Mouse (Mus musculus) cortical plate, adult 2 months (tissue): ENCODE measurements around the gene Arid3b. TPM values are rescaled to one million over a fixed set of nuclear protein-coding genes. Genes with fewer than 3 reads are reported as not detected.

Experiments
- H3K27ac ChIP-seq: fragments of 200-500 bp; 2 replicates; pipeline ENCODE4 v1.5.1; 2012; ENCODE audit warnings: low read length, control low read depth, inconsistent platforms; ENCODE audit not compliant: insufficient read depth
- H3K4me1 ChIP-seq: fragments of 200-500 bp; 2 replicates; pipeline ENCODE4 v1.6.1; 2011; ENCODE audit warnings: low read length; ENCODE audit not compliant: control insufficient read depth, insufficient read depth
- H3K4me3 ChIP-seq: fragments of 200-500 bp; 2 replicates; pipeline ENCODE4 v1.5.1; 2011; ENCODE audit warnings: mild to moderate bottlenecking, low read length, control low read depth; ENCODE audit not compliant: insufficient read depth
- CTCF ChIP-seq: fragments of 200-500 bp; IDR thresholded peaks from 2 replicates; pipeline ENCODE4 v1.5.1; 2011; ENCODE audit warnings: mild to moderate bottlenecking, control low read depth, low read length; ENCODE audit not compliant: insufficient read depth; ENCODE audit errors: extremely low read depth
- POLR2A ChIP-seq: fragments of 200-500 bp; IDR thresholded peaks from 2 replicates; pipeline ENCODE4 v1.6.1; 2011; ENCODE audit warnings: mild to moderate bottlenecking, low read length, control low read depth; ENCODE audit not compliant: insufficient read depth; ENCODE audit errors: extremely low read depth
- polyA plus RNA-seq: library from polyadenylated mRNA; depleted of rRNA; stranded (reverse); fragments of >200 nt; gene quantifications from 2 replicates; pipeline ENCODE4 v1.2.3, GENCODE M21; 2012

The Arid3b gene
- polyA plus RNA-seq, 1 experiment, result 8.5 TPM

DNA sequence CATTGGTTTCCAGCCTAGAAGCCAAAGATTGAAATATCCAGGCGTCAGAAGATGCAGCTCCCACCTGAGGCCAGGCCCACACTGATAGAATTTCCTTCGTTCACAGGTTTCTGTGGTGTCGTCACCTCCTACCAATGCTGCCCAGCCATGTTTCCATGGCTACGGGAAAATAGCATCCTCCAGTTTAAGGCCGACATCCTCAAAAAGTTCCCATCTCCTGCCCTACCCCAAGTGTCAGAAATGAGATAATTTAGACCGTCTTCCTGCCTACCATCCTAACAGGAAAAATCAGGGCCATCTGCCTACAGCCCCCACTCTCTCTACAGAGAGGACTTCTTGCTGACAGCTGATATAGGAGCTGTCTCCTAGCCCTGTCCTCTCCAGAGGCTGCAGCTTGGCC lies 70.2 kb downstream of the Arid3b start:
- Histone ChIP-seq H3K27ac (peak overlapping the region; percentile 100; the same call in 1 of the 2 replicates), H3K4me3 (peak overlapping the region; percentile 93; the same call in 1 of the 2 replicates), H3K4me1 (peaks cover 8% of the 10 kb centered on the region)
- TF ChIP-seq POLR2A (peak; percentile 40; the same call in 1 of the 2 replicates), CTCF (no peak)

DNA sequence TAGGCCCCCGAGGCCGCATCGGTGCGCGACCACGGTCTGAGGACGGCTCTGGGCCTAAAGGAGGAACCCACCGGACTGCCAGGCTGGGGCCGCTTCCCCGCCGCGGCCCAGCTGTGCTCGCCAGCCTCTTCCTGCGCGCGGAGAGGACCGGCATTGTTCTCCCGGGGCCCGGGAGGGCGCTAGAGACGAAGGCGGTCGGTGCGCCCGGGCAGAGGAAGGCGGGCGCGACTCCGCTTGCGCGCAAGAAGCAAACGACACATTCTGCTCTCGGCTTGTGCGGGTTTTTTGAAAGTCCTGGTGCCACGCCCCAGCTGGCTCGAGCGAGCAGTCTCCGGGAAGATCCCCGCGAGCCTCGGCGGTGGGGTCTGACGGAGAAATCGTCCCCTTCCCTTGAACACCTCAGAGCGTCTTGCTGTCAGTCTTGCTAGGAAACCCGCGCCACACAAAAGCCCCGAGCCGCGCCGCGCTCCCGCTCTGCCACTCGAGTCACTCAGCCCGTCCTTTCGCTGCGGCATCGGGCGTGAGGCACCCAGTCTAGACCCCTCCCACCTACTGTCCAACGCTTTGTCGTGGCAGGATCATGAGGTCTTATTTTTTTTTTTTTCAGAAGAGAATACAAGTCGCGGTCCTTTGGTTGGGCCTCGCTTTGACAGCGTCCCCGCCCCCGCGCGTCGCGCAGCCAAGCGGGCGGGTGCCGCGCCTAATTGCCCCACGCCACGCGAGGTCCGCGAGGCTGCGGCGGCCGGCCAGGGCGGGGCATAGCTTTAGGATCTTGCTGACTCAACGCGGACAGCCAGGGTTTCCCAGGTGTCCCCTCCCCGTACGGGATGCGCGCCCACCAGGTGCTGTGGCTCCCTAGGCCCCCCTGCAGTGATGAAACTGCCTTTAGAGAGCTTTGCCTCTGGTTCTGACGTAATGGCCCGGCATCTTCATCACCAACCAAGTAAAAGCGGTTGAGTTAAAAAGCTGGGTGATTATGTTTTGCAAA lies 70.9 kb downstream of the Arid3b start, which contains the start of gene Clk3:
Clk3 (minus strand) TSS at position 497 of the 988 bp plus-strand sequence.
- H3K4me1 ChIP-seq, result peaks cover 8% of the 10 kb centered on the region
- TF ChIP-seq CTCF, result no peak
- TF ChIP-seq POLR2A, result no peak; the same call in 1 of the 2 replicates
- peak within 1 kb of the TSS; percentile 93 for H3K4me3 ChIP-seq

DNA sequence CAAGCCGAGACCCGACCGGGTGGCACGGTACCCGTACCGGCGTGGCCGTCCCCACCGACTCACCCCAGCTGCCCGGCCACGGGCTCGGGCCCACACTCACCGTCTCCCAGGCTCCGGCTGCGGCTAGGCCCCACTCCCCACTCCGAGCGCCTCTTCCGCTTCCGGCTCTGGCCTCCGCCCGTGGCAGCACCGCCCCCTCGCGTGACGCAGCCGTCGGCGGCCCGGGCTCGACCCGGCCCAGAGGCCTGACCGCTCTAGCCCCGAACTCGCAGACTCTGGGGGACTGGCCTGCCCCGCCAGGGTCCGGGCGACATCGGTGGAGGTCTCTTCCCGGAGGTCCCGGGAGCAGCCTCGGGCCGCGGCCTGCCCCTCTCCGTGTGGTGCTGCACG lies 71.6 kb downstream of the Arid3b start:
- Histone ChIP-seq H3K4me1 (peaks cover 8% of the 10 kb centered on the region), H3K27ac (peak overlapping the region; percentile 100), H3K4me3 (peak overlapping the region; percentile 93)
- TF ChIP-seq POLR2A (peak; percentile 38; the same call in 1 of the 2 replicates), CTCF (no peak)

More for the DNA sequence above, 70.9 kb downstream of the Arid3b start, which contains the start of gene Clk3:
- H3K27ac ChIP-seq, result peak within 1 kb of the TSS; percentile 100

DNA sequence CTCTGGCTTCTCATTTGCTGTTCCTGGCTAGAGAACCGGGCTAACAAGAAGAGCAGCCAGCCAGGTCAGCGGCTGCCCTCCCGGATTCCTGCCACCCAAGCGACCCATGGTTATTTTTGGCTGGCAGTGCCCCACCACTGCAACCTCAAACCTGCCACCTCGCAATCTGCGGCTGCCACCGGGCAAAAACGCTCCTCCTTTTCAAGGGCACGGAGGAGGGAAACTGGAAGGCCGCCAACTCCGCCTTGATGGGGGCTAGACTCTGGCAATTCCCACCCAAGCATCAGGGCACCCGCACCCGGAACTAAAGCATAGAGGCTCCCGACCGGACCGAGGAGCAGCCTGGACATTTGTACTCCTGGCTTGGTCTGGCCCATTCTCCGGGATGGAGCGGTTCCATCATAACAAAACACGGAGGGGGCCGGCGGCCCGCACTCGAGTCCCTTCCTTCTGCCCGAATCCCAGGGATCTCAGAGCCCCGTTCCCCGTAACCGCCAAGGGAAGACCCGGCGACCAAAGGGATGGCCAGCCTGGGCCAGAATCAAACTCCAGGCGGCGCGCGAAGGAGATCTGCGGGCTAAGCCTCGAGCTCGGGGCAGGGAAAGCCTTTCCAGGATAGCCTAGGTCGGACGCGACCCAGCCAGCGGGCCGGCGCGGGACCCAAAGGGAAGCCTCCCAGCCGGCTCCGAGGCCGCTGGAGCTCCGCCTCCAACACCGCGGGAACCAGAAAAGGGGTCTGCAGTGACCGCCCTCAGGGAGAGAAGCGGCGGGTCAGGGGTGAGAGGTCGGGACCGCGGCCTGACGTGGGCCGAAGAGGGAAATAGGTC lies 72.2 kb downstream of the Arid3b start:
- H3K27ac ChIP-seq, result peak overlapping the region; percentile 100
- TF ChIP-seq CTCF (no peak), POLR2A (no peak)
- H3K4me1 ChIP-seq, result peaks cover 8% of the 10 kb centered on the region
- peak overlapping the region; percentile 93 for H3K4me3 ChIP-seq

DNA sequence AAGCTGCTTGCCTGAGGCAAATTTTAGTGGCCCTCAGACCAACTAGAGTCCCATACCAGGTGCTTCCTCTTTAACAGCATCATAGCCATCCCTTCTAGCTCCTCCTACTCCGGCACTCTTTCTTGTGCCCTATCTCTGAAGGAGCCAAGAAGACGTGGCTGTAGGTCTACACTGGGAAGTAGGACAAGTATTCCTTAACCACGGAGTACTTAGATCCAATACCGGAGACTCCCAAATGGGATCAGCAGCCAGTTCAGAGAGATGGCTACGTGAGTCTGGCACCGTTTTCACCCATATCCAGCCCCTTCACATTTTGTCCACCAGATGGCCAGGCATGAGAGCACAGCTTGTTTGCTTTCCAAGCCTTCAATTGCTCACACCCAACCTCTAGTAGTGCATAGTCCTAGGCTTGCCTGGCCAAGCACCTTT lies 74.0 kb downstream of the Arid3b start:
- Histone ChIP-seq H3K4me3 (peak overlapping the region; percentile 93), H3K4me1 (peaks cover 8% of the 10 kb centered on the region), H3K27ac (peak overlapping the region; percentile 12; the same call in 1 of the 2 replicates)
- TF ChIP-seq POLR2A (no peak), CTCF (peak; percentile 32)

DNA sequence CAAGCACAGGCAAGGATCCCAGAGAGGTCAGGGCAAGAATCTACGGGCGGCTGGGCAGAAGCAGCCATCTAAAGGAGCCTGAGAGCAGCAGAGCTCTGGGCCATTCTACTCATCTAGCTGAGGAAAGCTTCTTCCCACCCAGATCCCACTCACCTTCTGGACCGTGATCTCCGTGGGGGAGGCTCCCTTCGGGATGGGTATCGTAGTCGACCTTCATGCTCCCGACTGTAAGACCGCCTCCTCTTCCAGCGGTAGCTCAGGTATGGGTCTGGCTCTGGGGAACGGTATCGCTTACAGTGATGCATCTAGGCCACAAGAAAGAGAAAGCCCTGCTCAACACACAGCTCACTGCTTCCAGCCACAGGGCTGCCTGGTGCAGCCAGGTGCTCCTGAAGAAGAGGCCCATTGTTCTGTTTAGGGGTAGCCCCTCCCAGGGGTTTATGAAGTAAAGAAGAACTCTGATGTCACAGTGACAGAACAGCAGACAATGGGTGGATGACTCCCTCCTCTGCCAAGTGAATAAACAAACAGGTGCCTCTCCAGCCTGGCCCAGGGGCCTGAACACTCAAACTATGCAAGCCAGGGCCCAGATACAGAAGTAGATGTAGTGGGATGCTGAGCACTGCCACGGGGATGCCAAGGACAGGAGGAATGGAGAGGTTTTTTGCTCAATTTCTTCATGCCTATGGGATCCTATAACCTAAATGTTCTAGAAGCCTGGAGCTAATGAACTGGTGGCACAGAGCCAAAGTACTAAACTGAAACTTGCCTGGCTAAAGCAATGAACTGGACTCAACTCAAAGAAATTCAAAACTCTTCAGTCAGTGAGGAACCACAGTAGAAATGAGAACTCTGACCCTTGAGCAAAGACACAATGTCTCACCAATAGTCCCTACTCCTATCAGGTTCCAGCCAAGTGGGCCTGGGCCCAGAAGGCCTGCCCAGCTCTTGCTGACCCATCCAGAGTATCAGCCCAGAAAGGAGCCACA lies 74.7 kb downstream of the Arid3b start:
- Histone ChIP-seq H3K4me1 (peaks cover 7% of the 10 kb centered on the region), H3K4me3 (peak overlapping the region; percentile 93; the same call in 1 of the 2 replicates), H3K27ac (peak overlapping the region; percentile 12; the same call in 1 of the 2 replicates)
- TF ChIP-seq CTCF (no peak), POLR2A (no peak)

DNA sequence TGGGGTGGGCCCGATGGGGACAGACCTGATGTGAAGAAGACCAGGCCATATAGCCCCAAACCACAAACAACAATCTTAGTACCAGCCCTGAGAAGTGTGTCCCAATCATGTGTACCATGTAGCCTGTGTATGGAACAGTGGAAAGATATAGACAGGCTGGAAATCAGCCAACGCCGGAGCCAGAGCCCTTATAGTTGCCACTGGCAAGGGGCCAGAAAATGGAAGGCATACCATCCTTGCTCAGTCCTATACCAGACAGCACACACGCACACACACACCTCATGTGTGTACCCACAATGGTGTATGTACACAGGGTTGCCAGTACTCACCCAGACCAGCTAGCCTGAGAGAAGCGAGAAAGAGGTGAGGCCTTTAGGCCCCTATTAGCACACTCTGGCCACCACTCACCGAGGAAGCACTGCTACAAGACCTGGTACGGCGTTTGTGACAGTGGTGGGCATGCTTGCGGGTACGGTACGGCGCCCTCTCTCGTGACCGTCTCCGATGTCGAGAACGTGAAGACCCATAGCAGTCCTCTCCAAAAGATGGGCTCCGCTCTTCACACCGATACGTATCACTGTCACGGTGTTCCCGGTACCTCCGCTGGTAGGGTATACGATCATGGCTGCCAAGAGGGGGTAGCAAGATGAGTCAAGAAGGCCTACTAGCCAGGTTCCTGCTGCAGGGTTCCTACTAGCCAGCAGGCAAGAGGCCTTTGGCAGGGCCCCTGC lies 76.0 kb downstream of the Arid3b start:
- TF ChIP-seq POLR2A (no peak), CTCF (no peak)
- Histone ChIP-seq H3K4me1 (peaks cover 5% of the 10 kb centered on the region), H3K4me3 (no peak overlapping the region), H3K27ac (no peak overlapping the region)

DNA sequence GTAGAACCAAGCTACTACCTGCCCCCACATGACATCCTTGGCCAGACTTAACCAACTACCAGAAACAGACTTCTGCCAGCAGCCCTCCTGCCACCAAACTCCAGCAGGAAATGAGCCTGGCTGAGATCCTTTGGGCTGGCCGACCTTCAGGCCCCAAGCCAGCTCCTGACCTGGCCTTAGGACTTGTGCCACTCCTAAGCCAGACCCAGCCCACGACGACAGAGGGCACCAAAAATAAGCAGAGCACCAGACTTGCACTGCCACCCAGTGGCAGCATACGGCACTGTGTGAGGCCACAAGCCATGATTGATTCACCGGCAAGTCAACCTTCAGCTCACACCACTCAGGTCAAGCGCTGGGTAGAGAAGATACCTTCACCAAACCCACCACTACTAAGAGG lies 77.3 kb downstream of the Arid3b start:
- TF ChIP-seq CTCF (peak; percentile 90), POLR2A (no peak)
- H3K4me3 ChIP-seq, result no peak overlapping the region
- no peak overlapping the region for H3K27ac ChIP-seq
- peaks cover 5% of the 10 kb centered on the region for H3K4me1 ChIP-seq
